Mouse (Mus musculus): ENCODE results near the gene Inpp5a. TPM values are rescaled to one million over a fixed set of nuclear protein-coding genes. Genes with fewer than 3 reads are reported as not detected.

Gene Inpp5a
- polyA plus RNA-seq, 1 experiment from 2014 or later: 22.4 TPM

- Histone ChIP-seq H3K4me3 (ENCODE audit: low read depth, low read length) (no peak overlapping the region), H3K4me1 (replicated peaks; ENCODE audit: control insufficient read depth, insufficient read depth, low read length) (no peaks in the 10 kb centered on the region), H3K27ac (ENCODE audit: low read depth, low read length) (no peak overlapping the region), H3K4me2 (ENCODE audit: low read depth, low read length, severe bottlenecking) (no peak overlapping the region), H3K27me3 (ENCODE audit: control insufficient read depth, insufficient read depth, low read length) (no peaks in the 10 kb centered on the region), H3K9me3 (ENCODE audit: control insufficient read depth, low read length) (no peaks in the 10 kb centered on the region), H3K36me3 (ENCODE audit: control insufficient read depth, insufficient read depth, low read length) (no peaks in the 10 kb centered on the region), H3K9ac (ENCODE audit: low read length) (no peak overlapping the region)
- 73% methylated on average over 9 of the region's 9 CpGs for WGBS
- ATAC-seq (replicated peaks; ENCODE audit: low FRiP score) (no peak), DNase-seq (ENCODE audit: low spot score) (no peak)
Observed at GRCm38 (mm10) chr7:139437926-139438600, 49.2 kb downstream of the Inpp5a start.

GRCm38 (mm10) chr7:139438601-139438945 lies 49.7 kb downstream of the Inpp5a start:
- H3K36me3 ChIP-seq (ENCODE audit: control insufficient read depth, insufficient read depth, low read length): no peaks in the 10 kb centered on the region
- no peaks in the 10 kb centered on the region for H3K4me1 ChIP-seq (replicated peaks; ENCODE audit: control insufficient read depth, insufficient read depth, low read length)
- WGBS: 80% methylated on average over 4 of the region's 4 CpGs
- H3K27ac ChIP-seq (ENCODE audit: low read depth, low read length): no peak overlapping the region
- DNase-seq (ENCODE audit: low spot score) (no peak), ATAC-seq (replicated peaks; ENCODE audit: low FRiP score) (no peak)
- no peaks in the 10 kb centered on the region for H3K27me3 ChIP-seq (ENCODE audit: control insufficient read depth, insufficient read depth, low read length)
- H3K9me3 ChIP-seq (ENCODE audit: control insufficient read depth, low read length): no peaks in the 10 kb centered on the region
- H3K4me2 ChIP-seq (ENCODE audit: low read depth, low read length, severe bottlenecking): no peak overlapping the region
- H3K4me3 ChIP-seq (ENCODE audit: low read depth, low read length): no peak overlapping the region
- no peak overlapping the region for H3K9ac ChIP-seq (ENCODE audit: low read length)

- Histone ChIP-seq H3K27me3 (ENCODE audit: control insufficient read depth, insufficient read depth, low read length) (no peaks in the 10 kb centered on the region), H3K27ac (ENCODE audit: low read depth, low read length) (no peak overlapping the region), H3K9ac (ENCODE audit: low read length) (no peak overlapping the region), H3K4me3 (ENCODE audit: low read depth, low read length) (no peak overlapping the region), H3K4me1 (replicated peaks; ENCODE audit: control insufficient read depth, insufficient read depth, low read length) (no peaks in the 10 kb centered on the region), H3K36me3 (ENCODE audit: control insufficient read depth, insufficient read depth, low read length) (no peaks in the 10 kb centered on the region), H3K9me3 (ENCODE audit: control insufficient read depth, low read length) (no peaks in the 10 kb centered on the region), H3K4me2 (ENCODE audit: low read depth, low read length, severe bottlenecking) (no peak overlapping the region)
- WGBS: 70% methylated on average over 3 of the region's 3 CpGs
- ATAC-seq (replicated peaks; ENCODE audit: low FRiP score): no peak
- no peak for DNase-seq (ENCODE audit: low spot score)
Observed at GRCm38 (mm10) chr7:139439031-139439430, 50.1 kb downstream of the Inpp5a start.

GRCm38 (mm10) chr7:139439922-139440895 lies 51.3 kb downstream of the Inpp5a start:
- no peak overlapping the region for H3K4me2 ChIP-seq (ENCODE audit: low read depth, low read length, severe bottlenecking)
- no peaks in the 10 kb centered on the region for H3K9me3 ChIP-seq (ENCODE audit: control insufficient read depth, low read length)
- H3K27me3 ChIP-seq (ENCODE audit: control insufficient read depth, insufficient read depth, low read length): no peaks in the 10 kb centered on the region
- H3K36me3 ChIP-seq (ENCODE audit: control insufficient read depth, insufficient read depth, low read length): no peaks in the 10 kb centered on the region
- no peak for ATAC-seq (replicated peaks; ENCODE audit: low FRiP score)
- H3K27ac ChIP-seq (ENCODE audit: low read depth, low read length): no peak overlapping the region
- no peak for DNase-seq (ENCODE audit: low spot score)
- no peak overlapping the region for H3K9ac ChIP-seq (ENCODE audit: low read length)
- H3K4me1 ChIP-seq (replicated peaks; ENCODE audit: control insufficient read depth, insufficient read depth, low read length): no peaks in the 10 kb centered on the region
- 80% methylated on average over 6 of the region's 6 CpGs for WGBS
- no peak overlapping the region for H3K4me3 ChIP-seq (ENCODE audit: low read depth, low read length)

- ATAC-seq (replicated peaks; ENCODE audit: low FRiP score) (no peak), DNase-seq (ENCODE audit: low spot score) (no peak)
- no peak overlapping the region for H3K4me3 ChIP-seq (ENCODE audit: low read depth, low read length)
- H3K27ac ChIP-seq (ENCODE audit: low read depth, low read length): no peak overlapping the region
- H3K36me3 ChIP-seq (ENCODE audit: control insufficient read depth, insufficient read depth, low read length): no peaks in the 10 kb centered on the region
- no peaks in the 10 kb centered on the region for H3K9me3 ChIP-seq (ENCODE audit: control insufficient read depth, low read length)
- no peaks in the 10 kb centered on the region for H3K27me3 ChIP-seq (ENCODE audit: control insufficient read depth, insufficient read depth, low read length)
- WGBS: 29% methylated on average over 5 of the region's 5 CpGs
- H3K9ac ChIP-seq (ENCODE audit: low read length): no peak overlapping the region
- no peak overlapping the region for H3K4me2 ChIP-seq (ENCODE audit: low read depth, low read length, severe bottlenecking)
- no peaks in the 10 kb centered on the region for H3K4me1 ChIP-seq (replicated peaks; ENCODE audit: control insufficient read depth, insufficient read depth, low read length)
Observed at GRCm38 (mm10) chr7:139441022-139441421, 52.1 kb downstream of the Inpp5a start.

GRCm38 (mm10) chr7:139441761-139442211 lies 52.9 kb downstream of the Inpp5a start:
- H3K27me3 ChIP-seq (ENCODE audit: control insufficient read depth, insufficient read depth, low read length): no peaks in the 10 kb centered on the region
- 90% methylated on average over 10 of the region's 10 CpGs for WGBS
- no peak overlapping the region for H3K9ac ChIP-seq (ENCODE audit: low read length)
- DNase-seq (ENCODE audit: low spot score) (no peak), ATAC-seq (replicated peaks; ENCODE audit: low FRiP score) (no peak)
- no peak overlapping the region for H3K27ac ChIP-seq (ENCODE audit: low read depth, low read length)
- H3K9me3 ChIP-seq (ENCODE audit: control insufficient read depth, low read length): no peaks in the 10 kb centered on the region
- no peak overlapping the region for H3K4me2 ChIP-seq (ENCODE audit: low read depth, low read length, severe bottlenecking)
- no peaks in the 10 kb centered on the region for H3K36me3 ChIP-seq (ENCODE audit: control insufficient read depth, insufficient read depth, low read length)
- no peaks in the 10 kb centered on the region for H3K4me1 ChIP-seq (replicated peaks; ENCODE audit: control insufficient read depth, insufficient read depth, low read length)
- H3K4me3 ChIP-seq (ENCODE audit: low read depth, low read length): no peak overlapping the region

- no peak for DNase-seq (ENCODE audit: low spot score)
- Histone ChIP-seq H3K4me2 (ENCODE audit: low read depth, low read length, severe bottlenecking) (no peak overlapping the region), H3K4me1 (replicated peaks; ENCODE audit: control insufficient read depth, insufficient read depth, low read length) (no peaks in the 10 kb centered on the region), H3K27me3 (ENCODE audit: control insufficient read depth, insufficient read depth, low read length) (no peaks in the 10 kb centered on the region), H3K4me3 (ENCODE audit: low read depth, low read length) (no peak overlapping the region), H3K9ac (ENCODE audit: low read length) (no peak overlapping the region), H3K9me3 (ENCODE audit: control insufficient read depth, low read length) (no peaks in the 10 kb centered on the region), H3K36me3 (ENCODE audit: control insufficient read depth, insufficient read depth, low read length) (no peaks in the 10 kb centered on the region), H3K27ac (ENCODE audit: low read depth, low read length) (no peak overlapping the region)
- ATAC-seq (replicated peaks; ENCODE audit: low FRiP score): no peak
- 85% methylated on average over 8 of the region's 8 CpGs for WGBS
Observed at GRCm38 (mm10) chr7:139445621-139446020, 56.7 kb downstream of the Inpp5a start.

GRCm38 (mm10) chr7:139447381-139447780 lies 58.5 kb downstream of the Inpp5a start:
- Histone ChIP-seq H3K4me2 (ENCODE audit: low read depth, low read length, severe bottlenecking) (no peak overlapping the region), H3K9ac (ENCODE audit: low read length) (no peak overlapping the region), H3K36me3 (ENCODE audit: control insufficient read depth, insufficient read depth, low read length) (no peaks in the 10 kb centered on the region), H3K4me1 (replicated peaks; ENCODE audit: control insufficient read depth, insufficient read depth, low read length) (no peaks in the 10 kb centered on the region), H3K9me3 (ENCODE audit: control insufficient read depth, low read length) (no peaks in the 10 kb centered on the region), H3K27me3 (ENCODE audit: control insufficient read depth, insufficient read depth, low read length) (no peaks in the 10 kb centered on the region), H3K4me3 (ENCODE audit: low read depth, low read length) (no peak overlapping the region), H3K27ac (ENCODE audit: low read depth, low read length) (no peak overlapping the region)
- no peak for DNase-seq (ENCODE audit: low spot score)
- ATAC-seq (replicated peaks; ENCODE audit: low FRiP score): no peak
- WGBS: 85% methylated on average over 3 of the region's 3 CpGs

Measured in forebrain, embryonic 11.5 days (tissue).